Mouse (Mus musculus): ENCODE measurements at regions not wholly inside any gene's neighbourhood (a gene's known extent, or its start where the extent isn't known, plus 50 kb on each side); places are given as distances from the start of the nearest gene placed in this dataset.

GRCm38 (mm10) chr12:79906738-79907365, 206.0 kb downstream of the Zfp36l1 start:
- no peak for DNase-seq

- DNase-seq, result no peak
Measured at GRCm38 (mm10) chr12:79905828-79906737, 206.7 kb downstream of the Zfp36l1 start.

DNA sequence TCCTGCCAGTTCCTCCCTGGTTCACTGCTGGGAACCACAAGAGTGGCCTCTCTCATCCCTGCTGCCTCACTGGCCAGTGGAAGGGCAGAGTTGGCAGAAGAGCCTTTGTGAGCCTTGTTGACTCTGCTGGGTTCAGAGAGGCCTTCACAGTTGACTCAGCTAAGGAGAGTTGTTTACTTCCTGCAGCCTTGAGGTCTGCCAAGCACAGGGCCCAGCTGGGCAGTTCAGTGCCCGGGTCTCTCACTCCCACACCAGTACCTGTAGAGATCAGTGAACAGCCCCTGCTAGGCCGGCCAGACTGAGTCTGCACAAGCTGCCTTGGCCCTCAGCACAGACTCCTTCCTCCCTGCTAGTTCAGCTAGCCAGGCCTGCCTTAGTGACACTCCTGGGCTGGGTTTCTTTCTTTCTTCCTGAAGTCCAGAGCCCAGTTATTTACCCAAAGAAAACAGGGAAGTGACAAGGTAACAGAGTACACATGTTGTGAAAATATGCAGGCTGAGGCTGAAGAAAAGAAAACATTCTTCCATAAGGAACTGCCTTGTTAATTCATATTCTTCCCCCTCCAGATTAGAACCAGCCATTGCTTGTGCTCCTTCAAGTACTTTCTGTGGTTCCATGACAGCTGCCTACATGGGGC, 207.8 kb downstream of the Zfp36l1 start:
- no peak for DNase-seq

- no peak for DNase-seq
Measured at GRCm38 (mm10) chr12:79902761-79903160, 210.1 kb downstream of the Zfp36l1 start.

DNA sequence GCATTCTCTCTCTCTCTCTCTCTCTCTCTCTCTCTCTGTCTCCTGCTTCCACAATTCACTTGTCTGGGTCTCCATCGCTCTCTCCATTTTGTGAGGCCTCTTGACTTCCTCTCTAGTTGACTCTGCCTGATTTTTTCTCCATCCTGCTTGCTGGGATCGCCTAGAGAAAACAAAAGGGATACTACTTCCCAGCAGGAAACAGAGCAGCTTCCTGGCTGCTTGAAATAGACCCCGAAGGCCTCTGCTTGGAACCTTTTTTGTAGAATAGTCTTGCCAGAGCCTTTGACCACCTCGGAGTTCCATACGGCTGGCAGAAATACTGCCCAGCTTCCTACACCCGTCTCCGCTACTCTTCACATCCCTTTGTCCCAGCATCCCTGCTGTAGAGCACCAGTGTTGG, 210.7 kb downstream of the Zfp36l1 start:
- no peak for DNase-seq

DNA sequence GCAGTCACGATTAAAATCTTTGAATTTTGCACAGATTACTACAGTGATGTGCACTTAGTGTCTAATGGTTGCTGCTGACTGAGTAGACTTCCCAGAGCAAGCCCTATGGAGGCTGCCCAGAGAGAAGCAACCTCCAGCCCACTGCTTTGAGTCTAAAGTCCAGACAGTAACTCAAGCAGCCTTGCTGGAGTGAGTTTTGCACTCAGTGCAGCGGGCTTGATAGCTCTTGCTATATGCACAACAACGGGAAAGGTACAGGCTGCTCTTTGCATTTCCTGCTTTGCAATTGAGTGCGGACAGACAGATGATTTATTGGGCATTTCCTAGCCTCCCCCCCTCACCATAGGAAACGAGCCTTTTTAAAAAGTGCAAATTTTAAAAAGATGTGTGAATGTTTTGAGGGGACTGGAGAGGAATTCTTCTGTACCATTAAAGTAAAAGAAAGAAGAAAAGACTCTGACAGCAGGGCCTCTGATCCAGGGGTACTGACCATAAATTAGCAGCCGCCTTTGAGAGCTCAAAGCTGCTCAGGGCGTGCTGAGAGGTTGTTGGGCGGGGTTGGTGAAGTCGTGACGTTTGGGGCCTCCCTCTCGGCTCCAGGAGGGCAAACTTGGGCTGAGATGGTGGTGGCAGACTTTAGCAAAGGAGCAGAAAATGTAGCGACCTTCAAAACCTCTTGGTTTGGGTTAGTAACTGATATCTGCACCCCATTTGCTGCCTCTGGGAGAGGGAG, 214.4 kb downstream of the Zfp36l1 start:
- DNase-seq, result no peak

GRCm38 (mm10) chr12:79895975-79896374, 216.8 kb downstream of the Zfp36l1 start:
- no peak for DNase-seq

- no peak for DNase-seq
Measured at GRCm38 (mm10) chr12:79895324-79895723, 217.5 kb downstream of the Zfp36l1 start.

DNA sequence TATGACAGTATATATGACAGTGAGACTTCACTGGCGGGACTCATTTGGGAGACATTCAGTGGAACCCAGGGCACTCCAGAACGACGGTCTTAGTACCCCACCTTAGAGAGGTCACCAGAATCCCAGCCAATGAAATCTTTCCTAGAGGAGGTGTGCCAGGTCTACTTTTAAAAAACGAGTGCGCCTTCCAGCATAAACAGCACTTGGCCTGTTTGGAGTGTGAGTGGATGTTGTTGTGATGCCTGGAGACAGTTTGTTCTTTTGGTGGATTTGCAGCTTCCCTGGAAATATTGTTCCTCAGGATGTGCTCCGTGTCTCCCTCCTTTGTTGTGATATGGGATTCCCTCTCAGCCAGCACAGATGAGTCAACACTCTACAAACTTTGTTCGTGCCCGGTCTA, 219.9 kb downstream of the Zfp36l1 start:
- DNase-seq, result no peak

- DNase-seq, result no peak
Measured at GRCm38 (mm10) chr12:79891942-79892341, 220.9 kb downstream of the Zfp36l1 start.

DNA sequence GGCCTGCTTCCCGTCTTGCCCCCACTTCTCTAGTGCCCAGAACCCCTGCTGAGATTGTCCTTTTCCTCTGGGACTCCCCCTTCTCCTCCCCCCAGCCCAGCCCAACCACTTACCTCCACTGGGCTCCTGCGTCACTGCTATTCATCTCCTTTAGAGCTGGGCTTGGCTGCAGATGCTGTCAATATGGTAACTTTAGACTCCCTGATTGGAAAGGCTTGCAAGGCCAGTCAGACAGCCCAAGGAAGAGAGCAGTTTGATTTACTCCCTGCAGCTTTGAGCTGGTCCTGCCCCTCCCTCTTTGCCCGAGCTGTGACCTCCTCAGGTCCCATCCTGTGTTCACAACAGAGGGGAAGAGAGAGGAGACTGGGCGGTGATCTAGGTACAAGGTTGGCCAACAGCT, 221.9 kb downstream of the Zfp36l1 start:
- DNase-seq, result no peak

DNA sequence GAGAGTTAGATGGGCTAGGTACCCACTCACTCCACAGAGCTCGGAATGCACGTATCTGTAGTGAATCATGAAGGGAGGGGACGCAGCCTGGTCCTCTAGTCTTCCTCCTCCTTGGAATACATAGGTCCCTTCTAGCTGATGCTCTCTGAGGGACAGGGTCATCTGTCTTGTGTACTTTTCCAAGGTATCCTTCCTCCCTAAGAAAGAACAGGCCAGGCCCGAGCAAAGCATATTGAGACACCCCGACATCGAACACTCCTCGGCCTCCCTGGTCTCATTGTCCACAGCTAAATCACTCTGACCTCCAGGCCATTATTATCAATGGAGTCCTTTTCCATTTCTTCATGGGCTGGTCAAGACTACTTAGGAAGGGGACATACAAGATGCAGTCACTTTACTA, 222.5 kb downstream of the Zfp36l1 start:
- DNase-seq, result no peak

DNA sequence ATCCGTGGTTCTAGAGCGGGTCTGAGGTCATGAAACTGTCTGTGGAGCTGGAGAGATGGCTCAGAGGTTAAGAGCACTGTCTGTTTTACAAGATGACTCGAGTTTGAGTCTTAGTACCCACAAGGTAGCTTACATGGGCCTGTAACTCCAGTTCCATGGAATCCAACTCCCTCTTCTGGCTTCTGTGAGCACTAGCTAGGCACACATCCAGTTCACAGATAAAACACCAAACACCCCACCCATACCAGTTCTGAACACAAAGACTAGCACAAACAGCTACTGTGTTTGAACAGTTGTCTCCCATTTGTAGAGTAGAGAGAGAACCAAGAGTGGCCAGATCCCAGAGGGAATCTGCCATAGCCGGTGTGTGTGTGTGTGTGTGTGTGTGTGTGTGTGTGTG, 224.0 kb downstream of the Zfp36l1 start:
- DNase-seq, result no peak

DNA sequence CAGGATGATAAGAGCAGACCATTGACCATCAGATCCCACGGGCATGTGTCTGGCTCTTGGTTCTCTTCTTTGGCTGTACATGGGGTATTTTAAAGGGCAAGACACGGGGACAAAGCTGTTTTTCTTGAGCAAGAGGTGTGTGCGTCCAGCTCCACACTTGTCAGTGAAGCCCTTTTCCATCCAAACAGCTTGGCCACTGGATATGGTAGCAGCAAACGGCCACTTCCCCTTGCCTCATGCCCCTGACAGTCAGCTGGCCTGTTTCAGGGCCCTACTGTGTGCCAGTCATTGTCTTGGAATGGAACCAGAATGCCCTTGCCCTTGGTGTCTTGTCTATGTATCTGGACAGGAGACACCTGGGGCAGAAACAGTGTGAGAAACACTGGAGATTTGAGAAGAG, 224.7 kb downstream of the Zfp36l1 start:
- no peak for DNase-seq

DNA sequence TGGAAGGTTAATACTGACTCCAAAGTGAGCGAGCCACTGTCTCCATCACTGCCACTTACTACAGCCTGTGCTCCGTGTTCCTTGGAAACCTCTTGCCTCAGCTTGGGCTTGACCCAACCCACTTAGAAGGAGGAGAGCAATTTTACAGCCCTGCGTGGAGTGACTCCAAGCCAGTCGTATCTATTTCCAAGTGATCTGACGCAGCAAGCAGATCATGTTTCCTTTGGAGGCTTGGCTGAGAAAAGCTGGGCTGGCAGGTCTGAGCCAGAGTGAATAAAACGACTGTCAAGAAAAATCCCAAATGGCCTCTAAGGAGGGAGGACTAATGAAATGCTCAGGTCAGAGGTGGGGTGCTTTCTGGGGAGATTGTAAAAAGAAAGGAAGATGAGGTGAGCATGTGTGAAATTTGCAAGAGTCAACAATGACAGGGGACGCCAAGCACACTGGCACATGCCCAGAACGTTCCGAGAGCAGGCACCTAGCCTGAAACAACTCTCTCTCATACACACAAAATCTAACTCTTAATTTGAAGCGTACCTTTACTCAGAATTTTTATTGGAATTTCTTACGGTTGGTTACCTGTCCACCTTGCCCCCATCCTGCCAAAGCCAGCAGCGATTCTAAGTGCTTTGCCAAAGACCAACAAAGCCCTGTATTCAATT, 225.5 kb downstream of the Zfp36l1 start:
- DNase-seq, result no peak

DNA sequence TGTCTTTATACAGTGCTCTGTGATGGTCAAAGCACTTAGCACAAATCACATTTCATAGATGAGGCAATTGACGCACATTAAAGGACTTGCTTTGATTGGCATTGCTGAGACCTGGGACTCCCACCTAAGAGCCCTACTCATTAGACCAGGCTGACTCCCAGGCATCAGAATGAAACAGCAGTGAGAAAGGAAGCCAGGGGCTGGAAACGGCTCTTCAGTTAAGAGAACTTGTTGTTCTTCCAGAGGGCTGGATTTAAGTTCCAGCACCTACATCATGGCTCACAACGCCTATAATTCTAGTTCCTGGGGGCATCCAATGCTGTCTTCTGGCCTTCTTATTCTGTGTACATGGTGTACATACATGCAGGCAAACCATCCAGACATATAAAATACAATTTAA, 226.3 kb downstream of the Zfp36l1 start:
- no peak for DNase-seq

DNA sequence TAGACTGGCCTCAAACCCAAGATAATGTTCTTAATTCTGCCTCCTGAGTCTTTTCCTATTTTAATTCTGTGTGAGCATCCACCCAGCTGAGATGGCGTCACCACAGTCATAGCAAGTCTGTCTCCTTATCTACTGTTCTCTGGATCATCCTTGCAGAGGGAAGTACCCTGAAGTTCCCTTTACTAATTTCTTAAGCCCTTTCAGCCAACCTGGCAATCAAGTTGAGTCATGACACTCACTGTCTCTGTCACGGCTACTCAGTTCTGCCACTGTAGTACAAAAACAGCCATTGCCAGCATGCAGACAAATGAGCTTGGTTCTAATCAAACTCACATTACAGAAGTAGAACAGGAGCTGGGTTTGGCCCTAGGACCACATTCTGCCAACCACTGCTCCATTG, 227.5 kb downstream of the Zfp36l1 start:
- no peak for DNase-seq

DNA sequence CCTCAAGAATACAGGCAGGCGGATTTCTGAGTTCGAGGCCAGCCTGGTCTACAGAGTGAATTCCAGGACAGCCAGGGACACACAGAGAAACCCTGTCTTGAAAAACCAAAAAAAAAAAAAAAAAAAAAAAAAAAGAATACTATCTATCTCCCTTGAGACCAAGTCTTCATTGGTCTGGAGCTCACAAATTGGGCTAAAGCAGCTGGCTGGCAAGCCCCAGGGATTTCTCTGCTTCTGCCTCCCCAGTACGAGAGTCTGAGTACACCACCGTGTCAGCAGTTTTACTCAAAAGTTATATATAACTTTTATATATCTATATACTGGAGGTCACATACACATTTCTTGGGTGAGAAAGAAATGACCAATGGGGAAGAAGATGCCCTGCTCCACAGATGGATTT, 229.2 kb downstream of the Zfp36l1 start:
- no peak for DNase-seq

DNA sequence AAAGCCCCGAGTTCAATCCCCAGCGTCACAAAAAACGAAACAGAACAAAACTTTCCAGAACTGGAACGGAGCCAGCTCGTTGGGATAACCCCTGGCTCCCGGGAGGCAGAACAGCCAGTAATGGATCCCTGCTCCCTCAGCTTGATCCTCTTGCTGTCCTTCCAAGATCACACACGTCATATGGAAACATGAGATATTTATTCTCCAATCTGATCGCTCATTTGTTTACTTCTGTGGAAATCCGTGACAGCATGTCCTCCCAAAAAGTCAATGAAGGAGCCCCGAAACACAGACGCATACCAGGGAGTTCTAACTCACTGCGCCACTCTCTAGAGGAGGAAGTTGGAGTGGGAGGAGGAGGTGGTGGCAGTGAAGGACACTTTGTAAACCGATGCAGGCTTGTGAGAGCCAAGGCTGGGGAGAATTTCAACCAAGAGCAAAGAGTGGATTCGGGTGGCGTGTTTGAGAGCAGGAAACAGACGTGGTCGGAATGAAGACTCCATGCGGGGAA, 232.0 kb downstream of the Zfp36l1 start:
- no peak for DNase-seq

DNA sequence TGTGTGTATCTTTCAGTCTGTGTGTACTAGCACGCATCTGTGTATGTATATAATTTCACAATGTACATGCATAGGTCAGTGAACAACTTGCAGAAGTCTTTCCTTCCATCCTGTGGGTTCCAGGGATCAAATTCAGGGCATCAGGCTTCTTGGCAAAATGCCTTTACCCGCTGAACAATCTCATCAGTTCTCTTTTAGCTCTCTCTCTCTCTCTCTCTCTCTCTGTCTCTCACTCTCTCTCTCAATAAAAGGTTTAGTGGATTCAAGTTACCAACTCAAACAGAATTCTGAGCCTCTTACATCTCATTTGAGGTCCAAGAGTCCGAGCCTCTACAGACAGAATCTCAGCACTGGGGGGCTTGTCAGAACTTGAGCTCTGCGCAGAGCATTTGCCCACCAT, 232.5 kb downstream of the Zfp36l1 start:
- DNase-seq, result no peak

- DNase-seq, result no peak
Measured at GRCm38 (mm10) chr12:79879918-79880273, 232.9 kb downstream of the Zfp36l1 start.

- no peak for DNase-seq
Measured at GRCm38 (mm10) chr12:79879093-79879917, 233.5 kb downstream of the Zfp36l1 start.

All from cerebellum, adult 11 months (tissue).